Mouse (Mus musculus) heart, embryonic 15.5 days (tissue): ENCODE results near the gene Cdyl2. TPM values are rescaled to one million over a fixed set of nuclear protein-coding genes. Genes with fewer than 3 reads are reported as not detected.

Source experiments
- ATAC-seq: fragments of 200-750 bp; cut with Nextera tagmentation; replicated peaks from 2 replicates; pipeline ENCODE4 v1.8.0; 2017; ENCODE audit warnings: low read depth, moderate TSS enrichment; ENCODE audit not compliant: insufficient number of reproducible peaks, insufficient read depth, low FRiP score
- H3K27ac ChIP-seq: fragments of 300-500 bp; sonication (generic); 2 replicates; pipeline ENCODE4 v1.5.1; 2015; ENCODE audit warnings: mild to moderate bottlenecking, inconsistent platforms
- H3K27me3 ChIP-seq: fragments of 300-500 bp; sonication (generic); 2 replicates; pipeline ENCODE4 v1.6.1; 2015; ENCODE audit warnings: inconsistent platforms
- H3K36me3 ChIP-seq: fragments of 300-500 bp; sonication (generic); 2 replicates; pipeline ENCODE4 v1.6.1; 2015; ENCODE audit warnings: mild to moderate bottlenecking, inconsistent platforms
- H3K4me1 ChIP-seq: fragments of 300-500 bp; sonication (generic); replicated peaks from 2 replicates; pipeline ENCODE4 v1.6.1; 2015; ENCODE audit warnings: inconsistent platforms
- H3K4me2 ChIP-seq: fragments of 300-500 bp; sonication (generic); 2 replicates; pipeline ENCODE4 v1.6.1; 2015; ENCODE audit warnings: inconsistent platforms, mild to moderate bottlenecking, moderate library complexity
- H3K4me3 ChIP-seq: fragments of 300-500 bp; sonication (generic); 2 replicates; pipeline ENCODE4 v1.5.1; 2015; ENCODE audit warnings: mild to moderate bottlenecking, inconsistent platforms
- H3K9ac ChIP-seq: fragments of 300-500 bp; sonication (generic); 2 replicates; pipeline ENCODE4 v1.6.1; 2015; ENCODE audit warnings: mild to moderate bottlenecking, inconsistent platforms
- H3K9me3 ChIP-seq: fragments of 300-500 bp; sonication (generic); replicated peaks from 2 replicates; pipeline ENCODE4 v1.6.1; 2016; ENCODE audit warnings: inconsistent platforms
- WGBS: fragments of 180-500 bp; shearing (Covaris S2); methylation state at CpG from one replicate; pipeline ENCODE4 v1.1.7; 2015; ENCODE audit warnings: mixed read lengths; 5-methylcytosine and 5-hydroxymethylcytosine counted together
- polyA plus RNA-seq: library from polyadenylated mRNA; unstranded; fragments of >200 nt; fragmentation: Nextera tagmentation; extraction: Ambion mirVana; gene quantifications from 2 replicates; pipeline ENCODE4 v1.2.1, GENCODE M21; 2015

The Cdyl2 gene
- polyA plus RNA-seq, 1 experiment from 2014 or later: 4.1 TPM

GRCm38 (mm10) chr8:116621158-116621961 is 111.4 kb downstream of the Cdyl2 start:
- H3K9ac ChIP-seq: no peak overlapping the region
- H3K36me3 ChIP-seq: no peaks in the 10 kb centered on the region
- WGBS: 45% methylated on average over 21 of the region's 21 CpGs
- ATAC-seq: no peak
- H3K4me2 ChIP-seq: no peak overlapping the region
- H3K4me1 ChIP-seq: no peaks in the 10 kb centered on the region
- H3K4me3 ChIP-seq: no peak overlapping the region
- no peak overlapping the region for H3K27ac ChIP-seq
- H3K9me3 ChIP-seq: no peaks in the 10 kb centered on the region
- no peaks in the 10 kb centered on the region for H3K27me3 ChIP-seq

DNA sequence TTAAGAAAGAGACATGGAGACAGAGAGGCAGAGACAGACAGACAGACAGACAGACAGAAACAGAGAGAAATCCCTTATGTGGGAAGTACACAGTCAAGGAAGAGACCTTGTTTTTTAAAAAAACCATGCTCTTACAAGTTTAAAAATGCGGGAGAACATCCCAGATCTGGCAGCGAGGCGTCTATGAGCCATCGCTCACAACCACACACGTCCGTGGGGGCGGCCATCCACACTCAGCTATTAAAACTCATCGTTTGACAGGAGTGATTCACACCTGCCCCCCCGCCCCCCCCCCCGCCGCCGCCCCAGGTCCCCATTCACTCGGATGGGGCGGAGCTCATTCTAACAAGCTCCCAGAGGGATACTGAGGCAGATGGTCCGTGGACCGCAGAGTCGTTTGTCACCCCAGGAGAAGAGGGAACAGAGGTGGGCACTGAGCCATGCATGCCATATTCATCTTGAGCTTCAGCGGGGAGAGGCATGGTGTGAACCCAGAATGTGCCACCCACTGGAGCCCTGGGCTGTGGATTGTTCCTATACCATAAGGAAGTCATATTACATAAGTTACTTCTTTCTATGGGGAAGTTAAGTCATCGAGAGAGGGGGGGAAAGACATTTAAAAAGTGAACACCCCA is 113.0 kb downstream of the Cdyl2 start:
- no peaks in the 10 kb centered on the region for H3K27me3 ChIP-seq
- H3K4me3 ChIP-seq: no peak overlapping the region
- no peak for ATAC-seq
- 82% methylated on average over 17 of the region's 19 CpGs for WGBS
- no peak overlapping the region for H3K27ac ChIP-seq
- H3K9ac ChIP-seq: no peak overlapping the region
- H3K36me3 ChIP-seq: no peaks in the 10 kb centered on the region
- H3K9me3 ChIP-seq: no peaks in the 10 kb centered on the region
- no peaks in the 10 kb centered on the region for H3K4me1 ChIP-seq
- no peak overlapping the region for H3K4me2 ChIP-seq

DNA sequence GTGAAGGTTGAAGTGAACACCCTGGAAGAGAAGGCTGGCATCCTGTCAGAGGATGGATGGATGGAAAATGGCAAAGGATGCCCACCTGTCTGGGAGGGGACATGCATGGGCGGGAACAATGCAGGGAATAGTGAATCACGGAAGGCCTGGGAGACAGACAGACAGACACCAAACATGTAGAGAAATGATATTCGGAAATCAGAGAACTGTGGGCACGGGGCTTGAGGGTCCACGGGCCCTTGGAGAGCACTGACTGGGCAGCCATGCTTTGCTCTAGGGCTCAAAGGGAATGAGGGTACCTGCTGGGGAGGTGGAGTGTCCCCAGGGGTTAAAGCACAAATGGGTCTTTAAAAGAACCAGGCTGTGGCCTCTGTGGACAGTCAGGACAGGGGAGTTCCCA is 113.6 kb downstream of the Cdyl2 start:
- Histone ChIP-seq H3K4me1 (no peaks in the 10 kb centered on the region), H3K9me3 (no peaks in the 10 kb centered on the region), H3K4me3 (no peak overlapping the region), H3K9ac (no peak overlapping the region), H3K36me3 (no peaks in the 10 kb centered on the region), H3K27ac (no peak overlapping the region), H3K27me3 (no peaks in the 10 kb centered on the region), H3K4me2 (no peak overlapping the region)
- 93% methylated on average over 5 of the region's 5 CpGs for WGBS
- ATAC-seq: no peak

GRCm38 (mm10) chr8:116618797-116619196 is 114.0 kb downstream of the Cdyl2 start:
- no peaks in the 10 kb centered on the region for H3K4me1 ChIP-seq
- H3K27me3 ChIP-seq: no peaks in the 10 kb centered on the region
- H3K4me3 ChIP-seq: no peak overlapping the region
- ATAC-seq: no peak
- no peak overlapping the region for H3K27ac ChIP-seq
- H3K9me3 ChIP-seq: no peaks in the 10 kb centered on the region
- no peak overlapping the region for H3K9ac ChIP-seq
- H3K36me3 ChIP-seq: no peaks in the 10 kb centered on the region
- no peak overlapping the region for H3K4me2 ChIP-seq
- WGBS: 84% methylated on average over 10 of the region's 10 CpGs

DNA sequence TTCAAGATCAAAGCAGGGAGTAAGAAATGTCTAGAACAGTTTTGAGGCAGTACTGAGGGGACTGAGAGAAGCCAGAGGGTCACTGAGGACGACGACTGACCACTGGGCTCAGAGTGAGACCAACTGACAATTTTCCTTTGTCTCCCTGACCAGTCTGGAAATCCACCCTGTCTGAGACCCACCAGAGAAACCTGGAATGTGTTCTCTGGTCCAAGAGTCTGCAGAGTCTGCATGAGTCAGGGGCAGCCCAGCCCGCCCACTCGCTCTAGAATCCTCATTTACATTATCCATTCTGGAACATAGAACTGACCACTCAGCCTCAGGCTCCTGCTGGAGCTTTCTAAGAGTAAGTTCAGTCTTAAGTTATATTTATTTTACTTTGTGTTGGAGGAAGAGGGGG is 114.9 kb downstream of the Cdyl2 start:
- Histone ChIP-seq H3K9ac (no peak overlapping the region), H3K4me1 (no peaks in the 10 kb centered on the region), H3K27ac (no peak overlapping the region), H3K36me3 (no peaks in the 10 kb centered on the region), H3K4me3 (no peak overlapping the region), H3K9me3 (no peaks in the 10 kb centered on the region), H3K27me3 (no peaks in the 10 kb centered on the region), H3K4me2 (no peak overlapping the region)
- WGBS: 70% methylated on average over 4 of the region's 4 CpGs
- no peak for ATAC-seq

DNA sequence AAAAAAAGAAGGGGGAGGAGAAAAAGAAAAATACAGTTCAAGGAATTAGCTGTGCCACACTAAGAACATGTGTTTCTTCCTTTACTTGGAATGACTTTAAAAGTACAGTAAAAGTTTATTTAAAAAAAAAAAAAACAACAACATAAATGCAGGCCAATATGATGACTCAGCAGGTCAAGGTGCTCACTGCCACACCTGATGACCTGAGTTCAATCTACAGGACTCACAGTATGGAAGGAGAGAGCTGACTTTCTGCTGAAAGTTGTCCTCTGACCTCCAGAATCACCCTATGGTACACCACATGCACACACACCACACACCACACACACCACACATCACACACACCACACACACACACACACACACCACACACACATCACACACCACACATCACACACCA is 116.4 kb downstream of the Cdyl2 start:
- Histone ChIP-seq H3K9ac (no peak overlapping the region), H3K4me3 (no peak overlapping the region), H3K9me3 (no peaks in the 10 kb centered on the region), H3K4me1 (no peaks in the 10 kb centered on the region), H3K27me3 (no peaks in the 10 kb centered on the region), H3K36me3 (no peaks in the 10 kb centered on the region), H3K27ac (no peak overlapping the region), H3K4me2 (no peak overlapping the region)
- ATAC-seq: no peak

GRCm38 (mm10) chr8:116614901-116615300 is 117.9 kb downstream of the Cdyl2 start:
- WGBS: 82% methylated on average over 7 of the region's 7 CpGs
- Histone ChIP-seq H3K4me1 (no peaks in the 10 kb centered on the region), H3K27ac (no peak overlapping the region), H3K36me3 (no peaks in the 10 kb centered on the region), H3K4me2 (no peak overlapping the region), H3K9me3 (no peaks in the 10 kb centered on the region), H3K4me3 (no peak overlapping the region), H3K27me3 (no peaks in the 10 kb centered on the region), H3K9ac (no peak overlapping the region)
- no peak for ATAC-seq

DNA sequence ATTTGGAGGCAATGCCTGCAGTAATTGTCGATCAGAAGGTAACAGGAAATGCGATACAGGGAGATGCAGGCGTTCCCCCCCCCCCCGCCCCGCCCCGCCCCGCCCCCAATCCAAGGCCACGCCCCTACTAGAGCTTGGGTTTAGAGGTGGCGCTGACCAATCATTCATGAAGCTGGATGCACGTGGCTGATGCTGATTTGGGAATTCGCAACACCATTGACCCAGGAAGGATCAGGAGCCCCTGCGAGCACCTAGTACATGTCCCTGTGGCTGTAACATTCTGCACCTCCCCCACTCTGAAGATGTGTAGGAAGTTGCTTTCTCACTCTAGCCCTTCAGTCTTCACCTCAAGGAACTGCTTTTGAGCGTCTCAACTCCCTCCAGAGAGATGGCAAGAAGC is 126.6 kb downstream of the Cdyl2 start:
- no peak for ATAC-seq
- peaks cover 6% of the 10 kb centered on the region; the same call in 1 of the 2 replicates for H3K9me3 ChIP-seq
- no peak overlapping the region for H3K4me2 ChIP-seq
- no peak overlapping the region for H3K27ac ChIP-seq
- no peaks in the 10 kb centered on the region for H3K27me3 ChIP-seq
- WGBS: 34% methylated on average over 12 of the region's 13 CpGs
- H3K36me3 ChIP-seq: no peaks in the 10 kb centered on the region
- H3K9ac ChIP-seq: no peak overlapping the region
- H3K4me3 ChIP-seq: no peak overlapping the region
- no peaks in the 10 kb centered on the region for H3K4me1 ChIP-seq

DNA sequence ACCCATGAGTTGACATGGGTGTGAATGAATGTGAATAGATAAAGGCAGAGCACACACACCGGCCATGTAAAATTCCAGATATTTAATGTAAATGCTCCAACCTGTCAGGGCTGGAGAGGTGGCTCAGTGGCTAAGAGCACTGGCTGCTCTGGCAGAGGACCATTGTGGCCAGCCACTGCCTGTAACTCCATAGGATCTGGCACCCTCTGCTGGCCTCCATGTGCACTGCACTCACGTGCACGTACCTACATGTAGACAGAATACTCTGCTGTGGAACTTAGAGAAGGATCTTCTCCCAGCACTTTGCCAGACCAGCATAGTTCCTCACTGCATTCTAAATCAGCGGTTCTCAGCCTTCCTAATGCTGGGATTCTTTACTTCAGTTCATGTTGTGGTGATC is 130.0 kb downstream of the Cdyl2 start:
- H3K27me3 ChIP-seq: no peaks in the 10 kb centered on the region
- H3K36me3 ChIP-seq: no peaks in the 10 kb centered on the region
- H3K9ac ChIP-seq: no peak overlapping the region
- H3K4me3 ChIP-seq: no peak overlapping the region
- no peaks in the 10 kb centered on the region for H3K4me1 ChIP-seq
- 90% methylated on average over 4 of the region's 4 CpGs for WGBS
- no peak overlapping the region for H3K27ac ChIP-seq
- no peak overlapping the region for H3K4me2 ChIP-seq
- H3K9me3 ChIP-seq: peaks cover 6% of the 10 kb centered on the region; the same call in 1 of the 2 replicates
- ATAC-seq: no peak

DNA sequence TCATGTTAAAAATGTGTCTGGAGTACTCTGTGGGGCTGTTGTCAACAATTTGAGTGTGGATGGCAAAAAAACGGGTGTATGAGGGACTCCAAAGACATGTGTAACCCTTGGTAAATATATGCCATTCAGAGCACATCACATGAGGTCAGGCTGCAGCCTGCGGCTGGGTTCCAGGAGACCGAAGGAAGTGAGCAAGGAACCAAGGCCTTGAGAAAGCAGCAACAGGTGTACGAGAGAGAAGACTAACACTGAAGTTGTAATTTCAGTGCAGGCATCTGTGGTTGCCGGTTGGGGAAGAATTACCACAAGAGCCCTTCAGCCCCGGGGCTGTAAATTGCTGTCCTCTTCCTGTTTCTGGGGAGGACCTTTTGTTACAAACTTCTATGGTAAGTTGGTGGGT is 133.1 kb downstream of the Cdyl2 start:
- WGBS: 70% methylated on average over 6 of the region's 6 CpGs
- Histone ChIP-seq H3K4me2 (no peak overlapping the region), H3K9ac (no peak overlapping the region), H3K36me3 (no peaks in the 10 kb centered on the region), H3K4me3 (no peak overlapping the region), H3K27ac (no peak overlapping the region), H3K27me3 (no peaks in the 10 kb centered on the region), H3K9me3 (peaks cover 6% of the 10 kb centered on the region; the same call in 1 of the 2 replicates), H3K4me1 (no peaks in the 10 kb centered on the region)
- no peak for ATAC-seq

DNA sequence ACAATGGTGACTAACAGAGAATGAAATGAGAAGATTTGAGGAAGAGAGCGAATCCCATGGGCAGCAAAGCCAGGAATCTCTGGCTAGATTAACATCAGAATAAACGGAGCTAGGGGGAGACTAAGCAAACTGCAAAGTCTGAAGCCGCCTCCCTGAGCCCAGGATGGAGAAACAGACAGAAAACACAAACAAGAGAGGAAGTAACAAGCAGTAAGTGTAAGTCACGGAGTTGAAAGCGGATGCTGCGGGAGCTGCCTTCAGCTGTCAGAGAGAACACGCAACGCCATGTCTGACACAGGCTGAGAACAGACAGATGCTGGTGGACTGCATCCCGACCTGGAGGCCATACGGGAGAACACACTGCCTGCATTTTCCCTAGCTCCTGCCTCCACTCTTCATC is 141.6 kb downstream of the Cdyl2 start:
- no peak overlapping the region for H3K27ac ChIP-seq
- ATAC-seq: no peak
- 76% methylated on average over 10 of the region's 10 CpGs for WGBS

GRCm38 (mm10) chr8:116590546-116590945 is 142.2 kb downstream of the Cdyl2 start:
- 70% methylated on average over 4 of the region's 4 CpGs for WGBS
- Histone ChIP-seq H3K27ac (no peak overlapping the region), H3K9me3 (no peaks in the 10 kb centered on the region), H3K9ac (no peak overlapping the region), H3K4me2 (no peak overlapping the region), H3K27me3 (no peaks in the 10 kb centered on the region), H3K4me1 (no peaks in the 10 kb centered on the region), H3K36me3 (no peaks in the 10 kb centered on the region), H3K4me3 (no peak overlapping the region)
- no peak for ATAC-seq

More for the DNA sequence above, 141.6 kb downstream of the Cdyl2 start:
- no peaks in the 10 kb centered on the region for H3K4me1 ChIP-seq
- H3K9me3 ChIP-seq: no peaks in the 10 kb centered on the region
- H3K36me3 ChIP-seq: no peaks in the 10 kb centered on the region
- H3K4me3 ChIP-seq: no peak overlapping the region
- H3K9ac ChIP-seq: no peak overlapping the region
- H3K4me2 ChIP-seq: no peak overlapping the region
- H3K27me3 ChIP-seq: no peaks in the 10 kb centered on the region
